Mouse (Mus musculus) limb, embryonic 12.5 days (tissue): ENCODE results near the gene G3bp2. TPM values are rescaled to one million over a fixed set of nuclear protein-coding genes. Genes with fewer than 3 reads are reported as not detected.

ENCODE experiments used
- ATAC-seq: fragments of 200-750 bp; cut with Nextera tagmentation; 2 replicates; pipeline ENCODE4 v1.8.0; 2017; ENCODE audit warnings: low read depth, moderate TSS enrichment; ENCODE audit not compliant: insufficient number of reproducible peaks, insufficient read depth, low FRiP score, low TSS enrichment
- H3K27ac ChIP-seq: fragments of 300-500 bp; sonication (generic); 2 replicates; pipeline ENCODE4 v1.5.1; 2016; ENCODE audit warnings: mild to moderate bottlenecking, moderate library complexity
- H3K27me3 ChIP-seq: fragments of 300-500 bp; sonication (generic); 2 replicates; pipeline ENCODE4 v1.6.1; 2016; ENCODE audit warnings: mild to moderate bottlenecking, moderate library complexity
- H3K36me3 ChIP-seq: fragments of 300-500 bp; sonication (generic); 2 replicates; pipeline ENCODE4 v1.6.1; 2016; ENCODE audit warnings: mild to moderate bottlenecking, moderate library complexity
- H3K4me1 ChIP-seq: fragments of 300-500 bp; sonication (generic); replicated peaks from 2 replicates; pipeline ENCODE4 v1.6.1; 2016
- H3K4me2 ChIP-seq: fragments of 300-500 bp; sonication (generic); 2 replicates; pipeline ENCODE4 v1.6.1; 2016; ENCODE audit warnings: mild to moderate bottlenecking, moderate library complexity
- H3K4me3 ChIP-seq: fragments of 300-500 bp; sonication (generic); replicated peaks from 2 replicates; pipeline ENCODE4 v1.5.1; 2016; ENCODE audit warnings: mild to moderate bottlenecking
- H3K9ac ChIP-seq: fragments of 300-500 bp; sonication (generic); replicated peaks from 2 replicates; pipeline ENCODE4 v1.6.1; 2016; ENCODE audit warnings: mild to moderate bottlenecking, moderate library complexity
- H3K9me3 ChIP-seq: fragments of 300-500 bp; sonication (generic); 2 replicates; pipeline ENCODE4 v1.6.1; 2016; ENCODE audit warnings: mild to moderate bottlenecking, moderate library complexity
- WGBS: fragments of 180-500 bp; shearing (Covaris S2); methylation state at CpG from one replicate; pipeline ENCODE4 v1.1.7; 2016; 5-methylcytosine and 5-hydroxymethylcytosine counted together
- polyA plus RNA-seq: library from polyadenylated mRNA; unstranded; fragments of >200 nt; fragmentation: Nextera tagmentation; extraction: Ambion mirVana; gene quantifications from 2 replicates; pipeline ENCODE4 v1.2.1, GENCODE M21; 2016

G3bp2 gene
- polyA plus RNA-seq, 1 experiment from 2014 or later: 226 TPM

DNA sequence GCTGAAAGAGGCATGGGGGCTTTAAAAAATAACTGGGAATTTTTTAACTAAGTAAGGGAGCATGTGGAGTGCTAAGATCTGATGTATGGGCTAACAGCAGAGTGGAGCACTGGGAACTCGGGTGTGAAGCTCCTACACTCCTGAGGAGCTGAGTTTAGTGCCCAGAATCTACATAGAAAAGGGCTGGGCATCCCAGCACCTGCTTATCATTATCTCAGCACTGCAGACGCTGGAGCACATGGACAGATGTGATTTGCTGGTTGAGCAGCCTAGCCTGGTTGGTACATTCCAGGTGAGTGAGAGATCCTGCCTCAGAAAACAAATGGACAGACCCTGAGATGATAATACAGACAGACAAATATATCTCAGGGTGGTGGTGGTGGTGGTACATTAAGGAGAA lies 73.7 kb downstream of the G3bp2 start:
- no peak overlapping the region for H3K27ac ChIP-seq
- no peaks in the 10 kb centered on the region for H3K9me3 ChIP-seq
- no peak overlapping the region for H3K4me3 ChIP-seq
- H3K4me2 ChIP-seq: no peak overlapping the region
- ATAC-seq: no peak
- H3K9ac ChIP-seq: no peak overlapping the region
- 25% methylated on average over 2 of the region's 2 CpGs for WGBS
- H3K27me3 ChIP-seq: no peaks in the 10 kb centered on the region
- H3K4me1 ChIP-seq: no peaks in the 10 kb centered on the region
- no peaks in the 10 kb centered on the region for H3K36me3 ChIP-seq

DNA sequence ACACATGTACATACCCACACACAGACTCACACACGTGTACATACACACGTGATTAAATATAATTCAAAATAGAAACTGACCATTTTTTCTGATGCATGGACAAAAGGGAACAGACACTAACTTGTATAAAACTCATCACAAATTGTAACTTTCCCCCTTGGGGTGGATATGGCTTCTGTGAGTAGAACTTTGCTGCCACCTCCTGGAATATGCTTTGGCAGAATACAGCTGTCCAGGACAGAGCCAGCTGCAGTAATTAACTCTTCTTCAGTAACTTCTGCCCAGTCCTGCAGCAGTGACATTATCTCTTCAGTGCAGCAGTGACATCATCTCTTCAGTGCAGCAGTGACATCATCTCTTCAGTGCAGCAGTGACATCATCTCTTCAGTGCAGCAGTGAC lies 80.5 kb downstream of the G3bp2 start:
- Histone ChIP-seq H3K4me1 (no peaks in the 10 kb centered on the region), H3K36me3 (no peaks in the 10 kb centered on the region), H3K27ac (no peak overlapping the region), H3K4me3 (no peak overlapping the region), H3K9me3 (peaks cover 9% of the 10 kb centered on the region; the same call in 1 of the 2 replicates), H3K4me2 (no peak overlapping the region), H3K27me3 (no peaks in the 10 kb centered on the region), H3K9ac (no peak overlapping the region)
- no peak for ATAC-seq
- 63% methylated on average over 2 of the region's 2 CpGs for WGBS

Other genes with a start within 250 kb of the G3bp2 start
- gene Rchy1, start 120.7 kb downstream of the G3bp2 start, polyA plus RNA-seq: 73.5 and 76.3 TPM in 2 replicates
- gene Odaph, start 96.2 kb downstream of the G3bp2 start, polyA plus RNA-seq: not detected in 2 replicates
- gene Cdkl2, start 39.8 kb downstream of the G3bp2 start, polyA plus RNA-seq: 0.29 and 0.36 TPM in 2 replicates
- 47.9 and 50.1 TPM in 2 replicates for gene Uso1, start 54.2 kb upstream of the G3bp2 start, polyA plus RNA-seq
- not detected in 2 replicates for gene U90926, start 131.7 kb upstream of the G3bp2 start, polyA plus RNA-seq
- not detected in 2 replicates for gene Ppef2, start 172.6 kb upstream of the G3bp2 start, polyA plus RNA-seq
- 4.8 and 6.0 TPM in 2 replicates for gene Naaa, start 194.5 kb upstream of the G3bp2 start, polyA plus RNA-seq
- 45.6 and 46.5 TPM in 2 replicates for gene Sdad1, start 226.8 kb upstream of the G3bp2 start, polyA plus RNA-seq
- gene Cxcl9, start 244.4 kb upstream of the G3bp2 start, polyA plus RNA-seq: not detected in 2 replicates
- 4.3 and 4.5 TPM in 2 replicates for gene Art3, start 248.1 kb upstream of the G3bp2 start, polyA plus RNA-seq